Mouse (Mus musculus) megakaryocyte-erythroid progenitor cell, adult 5 weeks (primary cell): ENCODE measurements around the gene Gm17490. TPM values are rescaled to one million over a fixed set of nuclear protein-coding genes. Genes with fewer than 3 reads are reported as not detected.

Experiments
- polyA plus RNA-seq: library from polyadenylated mRNA; stranded (reverse); fragments of >175 nt; gene quantifications from 2 replicates; pipeline ENCODE4 v1.2.3, GENCODE M21; 2012

Gene Gm17490
- polyA plus RNA-seq = not detected in 2 replicates

DNA sequence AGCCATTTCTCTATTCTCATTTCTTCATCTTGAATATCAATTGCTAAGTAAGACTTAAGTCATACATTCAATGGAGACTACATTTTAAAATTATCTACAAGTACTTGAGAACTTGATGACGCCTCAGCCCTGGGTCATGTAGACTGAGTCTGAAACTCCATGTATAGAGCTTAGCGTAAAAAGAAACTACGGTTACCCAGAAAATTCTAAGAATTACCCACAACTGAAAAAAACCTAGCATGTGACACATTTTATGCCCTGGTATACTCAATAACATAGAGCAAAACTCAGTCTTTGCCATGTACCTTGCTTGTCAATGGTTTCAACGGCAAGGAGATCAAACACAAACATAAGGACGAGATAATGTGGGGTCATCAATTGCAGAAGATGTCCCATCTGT is at the start of gene Gm17490:
TSS of gene Gm17490 (minus strand) at position 375 of the 400 bp plus-strand sequence.

GRCm38 (mm10) chr2:11642451-11642941 is 16.4 kb upstream of the Gm17490 start, which contains the start of gene Il2ra:
Gene Il2ra (plus strand): TSS chr2:11642807.

GRCm38 (mm10) chr2:11604053-11604452 is 22.0 kb downstream of the Gm17490 start, which contains the start of gene Rbm17:
Gene Rbm17 (minus strand): TSS chr2:11604153.

Other genes starting within 250 kb of the Gm17490 start
- gene Pfkfb3, start 72.2 kb downstream of the Gm17490 start, polyA plus RNA-seq = 9.1 and 14.8 TPM in 2 replicates
- 71.7 and 111 TPM in 2 replicates for gene Rbm17, start 22.1 kb downstream of the Gm17490 start, polyA plus RNA-seq
- 0.04 and 0.05 TPM in 2 replicates for gene Il2ra, start 16.5 kb upstream of the Gm17490 start, polyA plus RNA-seq
- 2.1 and 6.0 TPM in 2 replicates for gene Il15ra, start 79.0 kb upstream of the Gm17490 start, polyA plus RNA-seq
- gene Fbh1, start 151.3 kb upstream of the Gm17490 start, polyA plus RNA-seq = 21.5 and 27.0 TPM in 2 replicates
- 11.3 and 13.7 TPM in 2 replicates for gene Ankrd16, start 151.6 kb upstream of the Gm17490 start, polyA plus RNA-seq